Mouse (Mus musculus) gastrocnemius, postnatal 25 days (tissue): Measurements from ENCODE around the gene Dbx2. TPM values are rescaled to one million over a fixed set of nuclear protein-coding genes. Genes with fewer than 3 reads are reported as not detected.

ENCODE experiments used
- DNase-seq: peaks from one replicate; pipeline ENCODE4 v3.0.0; 2022
- total RNA-seq, 2 experiments: library from RNA; stranded (reverse); gene quantifications; 1 replicate in 1 of 2; 2 replicates in 1 of 2; pipeline ENCODE4 v1.2.3; 2021

The Dbx2 gene
- total RNA-seq, 2 experiments from 2014 or later: not detected

DNA sequence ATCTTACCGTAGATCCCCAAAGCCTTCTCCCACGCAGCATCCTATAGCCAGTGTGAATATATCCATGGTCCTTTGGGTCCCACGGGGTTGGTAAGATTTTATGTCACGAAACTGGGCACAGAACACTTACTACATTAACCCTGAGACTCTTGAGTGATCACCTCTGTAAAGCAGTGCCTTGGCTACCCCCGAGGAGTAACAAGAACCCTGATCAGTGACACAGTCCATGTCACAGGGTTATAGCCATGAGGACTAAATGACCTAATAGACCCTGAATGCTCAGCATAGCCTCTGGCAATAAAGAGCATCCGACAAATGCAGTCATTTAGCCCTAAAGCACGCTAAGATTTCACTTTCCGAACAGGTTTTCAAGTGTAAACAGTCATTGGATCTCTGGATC is 33.0 kb downstream of the Dbx2 start:
- no peak for DNase-seq

GRCm38 (mm10) chr15:95612600-95612999 is 43.2 kb downstream of the Dbx2 start:
- DNase-seq: no peak

DNA sequence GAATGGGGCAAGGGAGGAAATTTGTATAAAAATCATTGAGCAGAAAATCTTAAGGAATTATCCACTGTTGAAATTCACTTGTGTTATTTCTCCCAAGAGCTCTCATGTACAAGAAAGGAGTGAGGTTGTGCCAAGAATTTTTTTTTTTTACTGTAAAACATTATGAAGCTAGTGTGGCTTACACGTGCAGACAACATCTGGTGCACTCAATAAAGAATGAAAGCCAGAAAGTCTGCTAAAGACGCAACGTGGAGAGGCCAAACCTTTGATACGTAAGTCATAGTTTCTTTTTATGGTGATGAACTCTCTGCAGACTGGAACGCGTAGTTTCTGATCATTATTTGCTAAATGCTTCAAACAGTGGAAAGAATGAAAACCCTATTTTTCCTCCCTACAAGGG is 54.6 kb downstream of the Dbx2 start:
- DNase-seq: no peak

DNA sequence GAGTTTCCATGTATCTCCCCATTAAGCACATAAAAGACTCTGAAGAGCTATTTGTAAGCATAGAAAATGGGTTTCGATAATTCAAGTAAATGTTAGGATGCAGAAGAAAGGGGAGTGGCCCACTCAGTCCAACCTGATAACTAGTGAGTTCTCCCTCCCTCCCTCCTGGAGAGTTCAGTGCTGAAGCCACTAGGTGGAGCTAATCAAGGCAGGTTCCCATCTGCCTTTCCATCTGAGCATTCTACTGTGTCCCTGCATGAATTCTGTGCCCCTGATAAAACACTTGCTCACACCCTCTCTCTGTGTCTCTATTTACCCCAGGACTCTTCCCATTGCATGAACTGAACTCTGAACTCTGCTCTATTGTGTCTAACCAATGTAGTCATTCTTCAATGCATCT is 57.1 kb downstream of the Dbx2 start:
- no peak for DNase-seq

DNA sequence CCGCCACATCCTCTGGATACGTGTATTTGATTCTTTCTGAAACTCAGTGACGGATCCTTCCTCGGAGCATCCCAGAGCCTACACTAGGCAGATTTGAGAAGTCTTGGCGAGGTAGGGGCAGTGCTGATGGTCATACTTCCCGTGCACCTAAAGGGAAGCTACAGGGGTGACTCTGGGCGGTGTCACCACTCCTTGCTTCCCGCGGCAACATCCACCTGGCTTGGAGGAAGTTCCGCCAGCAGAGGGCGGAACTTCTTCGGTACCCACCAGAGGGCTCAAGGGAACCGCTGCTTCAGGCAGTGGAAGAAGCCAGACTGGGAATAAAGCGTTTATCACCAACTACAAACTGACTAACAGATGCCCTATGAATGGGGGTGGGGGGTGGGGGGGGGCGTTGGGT is 68.9 kb downstream of the Dbx2 start:
- DNase-seq: no peak

DNA sequence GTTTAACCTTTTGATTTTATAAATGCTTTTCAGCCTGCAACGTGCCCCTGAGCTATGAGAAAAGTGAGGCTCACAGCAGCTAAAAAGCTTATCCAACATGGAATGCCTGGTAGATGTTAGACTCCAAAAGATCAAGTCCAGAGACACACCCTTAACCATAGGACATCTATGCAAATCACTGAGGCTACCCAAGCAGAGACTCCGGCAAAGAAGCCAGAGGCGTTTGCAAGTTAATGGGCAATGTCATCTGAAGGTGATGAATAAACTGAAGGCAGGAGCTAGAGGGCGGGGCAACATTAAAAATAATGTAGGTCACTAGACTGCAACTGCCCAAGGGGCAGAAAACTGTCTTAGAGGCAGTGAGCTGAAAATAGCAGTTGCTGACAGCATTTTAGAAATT is 70.9 kb downstream of the Dbx2 start:
- DNase-seq: no peak

- DNase-seq: no peak
Measured at GRCm38 (mm10) chr15:95574661-95575060, 81.1 kb downstream of the Dbx2 start.

Other genes with a start within 250 kb of the Dbx2 start
- gene Nell2, start 127.4 kb downstream of the Dbx2 start, total RNA-seq: under 1 TPM in 1 of 2 experiments, not detected in 1; 0.20 TPM
- 10 to 100 TPM; 39.5 to 39.6 TPM for gene Ano6, start 134.9 kb upstream of the Dbx2 start, total RNA-seq